Mouse (Mus musculus): ENCODE data around the gene Chia1. TPM values are rescaled to one million over a fixed set of nuclear protein-coding genes. Genes with fewer than 3 reads are reported as not detected.
"Not testable (repeated sequence)": the region's sequence is repeated elsewhere in the genome, so short reads cannot be mapped to it uniquely, and the experiment has no call there.

The Chia1 gene
- polyA plus RNA-seq (2016; fragmentation: Nextera tagmentation; extraction: Ambion mirVana): not detected in 2 replicates

DNA sequence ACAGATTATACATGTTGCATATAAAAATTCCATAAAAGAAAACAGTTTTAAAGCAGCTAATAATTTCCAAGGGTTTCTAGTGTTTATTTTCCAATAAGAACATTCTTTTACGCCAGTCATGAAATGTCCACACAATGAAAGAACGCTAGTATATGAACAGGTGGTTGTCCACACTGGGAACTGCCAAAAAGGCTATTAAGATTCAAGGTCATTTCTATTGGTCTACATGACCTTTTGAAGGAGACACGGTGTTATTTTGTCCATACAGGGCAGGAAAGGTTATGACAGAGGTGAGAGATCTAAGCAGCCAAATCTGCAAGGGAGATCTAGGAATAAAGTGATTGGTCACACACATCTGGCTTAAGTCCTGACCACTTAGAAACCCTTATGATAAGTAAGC, at the start of gene Chia1:
TSS of gene Chia1 (plus strand) at position 301 of the 400 bp plus-strand sequence.
- Histone ChIP-seq H3K9me3 (no peaks in the 10 kb centered on the region), H3K27ac (no peak within 1 kb of the TSS), H3K4me1 (no peaks in the 10 kb centered on the region), H3K4me3 (no peak within 1 kb of the TSS), H3K36me3 (no peaks in the 10 kb centered on the region), H3K4me2 (replicated peaks) (no peak within 1 kb of the TSS), H3K9ac (no peak within 1 kb of the TSS), H3K27me3 (no peaks in the 10 kb centered on the region)
- WGBS: 82% methylated on average over 3 of the region's 3 CpGs
- no peak for ATAC-seq (ENCODE audit: insufficient number of reproducible peaks, insufficient read depth, low FRiP score, low TSS enrichment)

GRCm38 (mm10) chr3:106067707-106068106, 45.3 kb upstream of the Chia1 start:
- 31% methylated on average over 5 of the region's 5 CpGs for WGBS
- not testable (repeated sequence) for ATAC-seq (ENCODE audit: insufficient number of reproducible peaks, insufficient read depth, low FRiP score, low TSS enrichment); H3K27me3 ChIP-seq; H3K36me3 ChIP-seq; H3K27ac ChIP-seq; H3K9ac ChIP-seq; H3K9me3 ChIP-seq; H3K4me1 ChIP-seq; H3K4me3 ChIP-seq; H3K4me2 ChIP-seq (replicated peaks)

DNA sequence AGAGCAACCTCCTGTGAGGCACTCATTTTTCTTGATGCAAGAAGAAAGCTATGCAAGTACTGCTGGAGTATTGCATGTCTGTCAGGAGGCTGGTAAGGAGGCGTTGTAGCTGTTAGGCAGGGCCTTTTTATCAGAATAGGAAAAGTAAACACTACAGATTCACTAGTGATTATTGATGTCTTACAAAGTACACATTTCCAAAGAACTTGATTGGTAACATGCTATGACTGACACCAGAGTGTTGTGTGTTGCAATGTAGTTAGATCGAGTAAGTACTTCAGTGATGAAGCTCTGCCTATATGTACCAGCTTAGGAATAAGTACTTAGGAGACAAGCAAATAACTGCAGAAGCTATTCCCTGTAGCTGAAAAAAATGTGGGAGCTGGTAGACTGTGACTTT, 42.0 kb upstream of the Chia1 start:
- no peak overlapping the region for H3K4me2 ChIP-seq (replicated peaks)
- 96% methylated on average over 2 of the region's 2 CpGs for WGBS
- no peak overlapping the region for H3K27ac ChIP-seq
- H3K4me1 ChIP-seq: no peaks in the 10 kb centered on the region
- no peaks in the 10 kb centered on the region for H3K9me3 ChIP-seq
- ATAC-seq (ENCODE audit: insufficient number of reproducible peaks, insufficient read depth, low FRiP score, low TSS enrichment): no peak
- H3K36me3 ChIP-seq: no peaks in the 10 kb centered on the region
- H3K27me3 ChIP-seq: no peaks in the 10 kb centered on the region
- H3K9ac ChIP-seq: no peak overlapping the region
- no peak overlapping the region for H3K4me3 ChIP-seq

GRCm38 (mm10) chr3:106074824-106075223, 38.2 kb upstream of the Chia1 start:
- WGBS: 73% methylated on average over 1 of the region's 1 CpGs
- H3K9ac ChIP-seq: no peak overlapping the region
- H3K36me3 ChIP-seq: no peaks in the 10 kb centered on the region
- no peaks in the 10 kb centered on the region for H3K9me3 ChIP-seq
- H3K27ac ChIP-seq: no peak overlapping the region
- no peaks in the 10 kb centered on the region for H3K4me1 ChIP-seq
- H3K4me2 ChIP-seq (replicated peaks): no peak overlapping the region
- H3K4me3 ChIP-seq: no peak overlapping the region
- ATAC-seq (ENCODE audit: insufficient number of reproducible peaks, insufficient read depth, low FRiP score, low TSS enrichment): no peak
- H3K27me3 ChIP-seq: no peaks in the 10 kb centered on the region

GRCm38 (mm10) chr3:106126999-106127398, 14.0 kb downstream of the Chia1 start:
- H3K9ac ChIP-seq: no peak overlapping the region
- ATAC-seq (ENCODE audit: insufficient number of reproducible peaks, insufficient read depth, low FRiP score, low TSS enrichment): no peak
- H3K4me2 ChIP-seq (replicated peaks): no peak overlapping the region
- no peaks in the 10 kb centered on the region for H3K4me1 ChIP-seq
- H3K36me3 ChIP-seq: no peaks in the 10 kb centered on the region
- H3K4me3 ChIP-seq: no peak overlapping the region
- peaks cover 18% of the 10 kb centered on the region; the same call in 1 of the 2 replicates for H3K9me3 ChIP-seq
- H3K27me3 ChIP-seq: no peaks in the 10 kb centered on the region
- no peak overlapping the region for H3K27ac ChIP-seq

- H3K36me3 ChIP-seq: no peaks in the 10 kb centered on the region
- ATAC-seq (ENCODE audit: insufficient number of reproducible peaks, insufficient read depth, low FRiP score, low TSS enrichment): peak; percentile 61; the same call in 1 of the 2 replicates
- peaks cover 10% of the 10 kb centered on the region; the same call in 1 of the 2 replicates for H3K9me3 ChIP-seq
- no peak overlapping the region for H3K27ac ChIP-seq
- H3K27me3 ChIP-seq: no peaks in the 10 kb centered on the region
- H3K4me3 ChIP-seq: no peak overlapping the region
- H3K4me1 ChIP-seq: no peaks in the 10 kb centered on the region
- H3K4me2 ChIP-seq (replicated peaks): no peak overlapping the region
- WGBS: 69% methylated on average over 4 of the region's 4 CpGs
- no peak overlapping the region for H3K9ac ChIP-seq
These were observed 15.9 kb downstream of the Chia1 start for GRCm38 (mm10) chr3:106128807-106129493.

- WGBS: 71% methylated on average over 5 of the region's 5 CpGs
- H3K9ac ChIP-seq: no peak overlapping the region
- ATAC-seq (ENCODE audit: insufficient number of reproducible peaks, insufficient read depth, low FRiP score, low TSS enrichment): no peak
These were observed 18.7 kb downstream of the Chia1 start for GRCm38 (mm10) chr3:106131690-106132089.

DNA sequence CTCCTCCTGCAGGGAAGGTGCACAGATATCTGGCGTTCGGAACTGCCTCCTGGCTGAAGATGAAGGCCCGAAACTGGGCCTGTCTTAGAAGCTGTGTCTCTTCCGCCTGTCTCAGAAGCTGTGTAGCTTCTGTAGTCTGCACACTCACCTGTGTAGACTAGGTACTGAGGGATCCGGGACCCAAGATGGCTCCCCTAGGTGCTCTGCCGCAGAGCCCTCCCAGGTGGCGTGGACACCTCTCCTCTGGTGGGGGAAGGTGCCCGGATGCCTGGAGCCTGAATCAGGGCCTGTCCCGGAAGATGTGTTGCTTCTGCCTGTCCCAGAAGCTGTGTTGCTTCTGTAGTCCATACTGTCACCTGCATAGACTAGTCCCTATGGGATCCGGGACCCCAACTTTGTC, 31.1 kb downstream of the Chia1 start:
- H3K27ac ChIP-seq: no peak overlapping the region
- no peak overlapping the region for H3K4me3 ChIP-seq
- 90% methylated on average over 10 of the region's 10 CpGs for WGBS
- H3K9ac ChIP-seq: no peak overlapping the region
- H3K4me1 ChIP-seq: no peaks in the 10 kb centered on the region
- ATAC-seq (ENCODE audit: insufficient number of reproducible peaks, insufficient read depth, low FRiP score, low TSS enrichment): no peak
- H3K27me3 ChIP-seq: no peaks in the 10 kb centered on the region
- H3K36me3 ChIP-seq: no peaks in the 10 kb centered on the region
- no peak overlapping the region for H3K4me2 ChIP-seq (replicated peaks)
- peaks cover 18% of the 10 kb centered on the region; the same call in 1 of the 2 replicates for H3K9me3 ChIP-seq

More at GRCm38 (mm10) chr3:106131690-106132089, 18.7 kb downstream of the Chia1 start:
- Histone ChIP-seq H3K27me3 (no peaks in the 10 kb centered on the region), H3K9me3 (peaks cover 12% of the 10 kb centered on the region; the same call in 1 of the 2 replicates), H3K4me3 (no peak overlapping the region), H3K4me1 (no peaks in the 10 kb centered on the region), H3K4me2 (replicated peaks) (no peak overlapping the region), H3K36me3 (no peaks in the 10 kb centered on the region), H3K27ac (no peak overlapping the region)

GRCm38 (mm10) chr3:106154413-106154812, 41.4 kb downstream of the Chia1 start:
- 83% methylated on average over 2 of the region's 2 CpGs for WGBS
- Histone ChIP-seq H3K4me1 (no peaks in the 10 kb centered on the region), H3K36me3 (no peaks in the 10 kb centered on the region), H3K4me2 (replicated peaks) (no peak overlapping the region), H3K9me3 (no peaks in the 10 kb centered on the region), H3K4me3 (no peak overlapping the region), H3K27ac (no peak overlapping the region), H3K27me3 (no peaks in the 10 kb centered on the region), H3K9ac (no peak overlapping the region)
- 0 out of 2 replicates have a peak, but pooled peaks have one; percentile 57 for ATAC-seq (ENCODE audit: insufficient number of reproducible peaks, insufficient read depth, low FRiP score, low TSS enrichment)

- Histone ChIP-seq H3K9ac (no peak within 1 kb of the TSS), H3K4me2 (replicated peaks) (no peak within 1 kb of the TSS), H3K9me3 (no peaks in the 10 kb centered on the region; the same call in 1 of the 2 replicates), H3K27me3 (no peaks in the 10 kb centered on the region), H3K27ac (no peak within 1 kb of the TSS), H3K36me3 (no peaks in the 10 kb centered on the region), H3K4me1 (no peaks in the 10 kb centered on the region), H3K4me3 (no peak within 1 kb of the TSS)
- ATAC-seq (ENCODE audit: insufficient number of reproducible peaks, insufficient read depth, low FRiP score, low TSS enrichment): no peak
- 84% methylated on average over 3 of the region's 3 CpGs for WGBS
These were observed 54.4 kb downstream of the Chia1 start, which contains the start of gene Chil3 for GRCm38 (mm10) chr3:106167464-106167863. Gene Chil3 (minus strand): TSS chr3:106167564.

- no peaks in the 10 kb centered on the region for H3K27me3 ChIP-seq
- H3K36me3 ChIP-seq: no peaks in the 10 kb centered on the region
- 50% methylated on average over 1 of the region's 1 CpGs for WGBS
- no peaks in the 10 kb centered on the region for H3K4me1 ChIP-seq
- no peaks in the 10 kb centered on the region for H3K9me3 ChIP-seq
- no peak overlapping the region for H3K9ac ChIP-seq
- H3K27ac ChIP-seq: no peak overlapping the region
- no peak overlapping the region for H3K4me3 ChIP-seq
- no peak for ATAC-seq (ENCODE audit: insufficient number of reproducible peaks, insufficient read depth, low FRiP score, low TSS enrichment)
- no peak overlapping the region for H3K4me2 ChIP-seq (replicated peaks)
These were observed 57.6 kb downstream of the Chia1 start for GRCm38 (mm10) chr3:106170522-106171053.

DNA sequence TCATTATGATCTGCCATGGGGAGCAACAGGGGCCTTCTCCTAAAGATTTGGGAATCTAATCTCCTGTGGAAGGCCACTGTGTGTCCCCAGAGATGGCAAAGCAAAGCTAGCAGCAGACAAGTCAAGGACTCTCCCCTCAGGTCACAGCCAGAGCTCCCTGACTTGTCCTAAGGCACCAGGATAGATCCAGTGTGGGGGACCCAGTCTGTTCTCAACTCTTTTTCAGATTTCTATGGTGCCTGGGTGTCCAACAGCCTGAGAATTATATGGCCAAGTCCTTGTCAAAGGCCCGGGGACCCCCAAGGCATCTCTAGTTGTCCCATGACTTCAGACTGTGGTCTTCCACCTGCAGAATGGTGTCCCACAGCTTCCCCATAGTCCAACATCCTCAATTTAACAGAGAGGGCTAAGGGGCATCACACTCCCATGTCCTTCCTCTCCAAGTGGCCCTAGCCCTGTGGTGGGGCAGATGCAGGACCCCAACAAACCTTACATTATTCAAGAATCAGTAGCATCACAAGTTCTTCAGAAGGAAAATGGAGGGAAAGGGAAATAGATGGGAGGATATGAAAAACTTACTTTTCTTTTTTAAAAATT, 58.2 kb downstream of the Chia1 start:
- WGBS: 77% methylated on average over 1 of the region's 1 CpGs
- ATAC-seq (ENCODE audit: insufficient number of reproducible peaks, insufficient read depth, low FRiP score, low TSS enrichment): no peak
- Histone ChIP-seq H3K4me1 (no peaks in the 10 kb centered on the region), H3K4me3 (no peak overlapping the region), H3K27me3 (no peaks in the 10 kb centered on the region), H3K36me3 (no peaks in the 10 kb centered on the region), H3K4me2 (replicated peaks) (no peak overlapping the region), H3K9ac (no peak overlapping the region), H3K27ac (no peak overlapping the region), H3K9me3 (no peaks in the 10 kb centered on the region)
